Mouse (Mus musculus): ENCODE measurements at regions not wholly inside any gene's neighbourhood (a gene's known extent, or its start where the extent isn't known, plus 50 kb on each side); places are given as distances from the start of the nearest gene placed in this dataset.

DNA sequence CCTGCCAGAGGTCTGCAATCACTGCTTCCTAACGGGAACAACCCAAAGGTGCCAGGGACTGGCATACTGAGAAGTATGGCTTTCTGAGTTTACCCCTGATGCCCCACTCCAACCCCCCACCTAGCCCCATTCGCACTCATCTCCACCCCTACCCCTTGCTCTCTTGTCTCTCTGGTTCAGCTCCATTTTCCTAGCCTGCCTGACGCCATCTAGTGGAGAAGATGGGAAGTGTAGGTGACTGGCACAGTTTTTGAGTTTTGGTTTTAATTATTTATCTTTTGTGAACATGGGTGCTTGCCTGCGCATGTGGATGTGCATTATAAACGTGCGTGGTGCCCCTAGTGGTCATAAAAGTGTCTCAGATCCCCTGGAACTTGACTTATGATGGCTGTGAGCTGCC lies 352.3 kb upstream of the Hs6st1 start:
- no peak for DNase-seq (ENCODE audit: low spot score in 2 of 2)

DNA sequence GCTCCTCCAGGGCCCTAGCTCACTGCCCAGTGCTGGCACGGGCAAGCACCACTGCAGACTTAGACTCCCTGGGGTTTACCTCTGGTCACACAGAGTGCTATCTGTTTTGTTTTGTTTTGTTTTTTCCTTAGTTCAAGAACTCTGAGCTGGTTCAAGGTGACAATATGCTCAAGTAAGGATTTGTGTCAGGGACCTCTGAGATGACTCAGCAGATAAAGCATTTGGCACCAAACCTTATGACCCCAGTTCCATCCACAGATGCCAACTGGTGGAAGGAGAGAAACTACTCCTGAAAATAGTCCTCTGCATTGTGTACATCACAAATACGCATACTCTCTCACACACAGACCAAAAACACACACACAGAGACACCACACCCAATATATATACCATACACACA lies 351.0 kb upstream of the Hs6st1 start:
- no peak for DNase-seq (ENCODE audit: low spot score in 2 of 2)

DNA sequence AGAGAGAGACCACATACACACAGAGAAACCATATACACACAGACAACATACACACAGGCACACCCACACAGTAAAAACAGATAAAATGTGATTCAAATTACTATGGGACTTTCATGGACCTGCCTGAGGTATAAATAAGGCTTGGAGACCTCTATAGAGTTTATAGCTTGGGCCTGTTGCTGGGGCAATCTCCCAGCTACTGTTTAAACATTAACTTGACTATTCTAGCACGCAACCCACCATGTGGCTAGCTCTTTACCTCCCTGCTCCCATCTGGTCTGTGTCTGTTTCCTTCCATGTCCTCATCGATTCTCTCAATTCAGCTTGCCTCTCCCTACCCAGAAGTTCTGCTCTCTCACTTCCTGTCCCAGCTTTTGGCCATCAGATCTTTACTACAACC lies 350.5 kb upstream of the Hs6st1 start:
- no peak for DNase-seq (ENCODE audit: low spot score in 2 of 2)

DNA sequence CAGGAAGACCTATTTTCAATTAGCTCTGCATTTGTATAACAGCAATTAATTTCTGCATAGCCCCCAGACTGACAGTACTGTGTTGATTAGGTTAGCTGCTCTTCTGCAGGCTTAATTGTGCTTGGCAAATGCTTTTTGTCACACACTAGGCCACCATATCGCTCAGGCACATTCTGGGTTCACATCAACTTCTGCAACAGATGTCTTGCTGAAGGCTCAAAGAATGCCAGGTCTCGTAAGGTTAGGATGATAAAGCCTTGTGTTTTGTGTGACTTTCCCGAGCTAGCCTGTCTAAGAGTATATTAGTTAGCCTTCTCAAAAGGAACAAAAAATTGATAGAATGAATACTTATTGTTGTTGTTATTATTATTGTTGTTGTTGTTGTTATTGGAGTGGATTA lies 348.1 kb upstream of the Hs6st1 start:
- DNase-seq (ENCODE audit: low spot score in 2 of 2) = no peak

DNA sequence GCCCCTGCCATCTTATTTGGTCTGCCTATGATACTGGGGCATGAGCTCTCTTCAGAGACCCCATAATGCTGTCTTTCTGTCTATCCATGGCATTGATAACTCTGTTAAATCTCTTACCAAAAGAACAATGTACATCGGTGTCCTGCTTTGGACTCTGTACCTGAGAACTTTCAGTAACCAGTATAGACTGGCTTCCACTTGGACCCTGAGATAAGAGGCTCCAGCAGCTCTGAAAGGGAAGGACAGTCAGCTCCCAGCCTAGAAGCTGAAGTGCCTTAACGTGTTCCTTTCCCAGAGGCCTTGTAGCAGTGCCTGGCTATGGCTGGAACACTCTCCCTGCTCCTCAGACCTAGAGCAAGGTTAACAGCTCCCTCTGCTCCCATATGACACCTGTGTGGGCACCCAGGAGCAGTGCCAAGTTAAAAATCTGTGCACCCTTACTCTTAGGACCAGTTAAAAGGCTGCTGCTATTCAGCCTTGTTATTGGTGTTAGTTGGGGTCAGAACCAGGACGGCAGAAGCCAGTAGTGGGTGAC lies 343.8 kb upstream of the Hs6st1 start:
- no peak for DNase-seq (ENCODE audit: low spot score in 2 of 2)

DNA sequence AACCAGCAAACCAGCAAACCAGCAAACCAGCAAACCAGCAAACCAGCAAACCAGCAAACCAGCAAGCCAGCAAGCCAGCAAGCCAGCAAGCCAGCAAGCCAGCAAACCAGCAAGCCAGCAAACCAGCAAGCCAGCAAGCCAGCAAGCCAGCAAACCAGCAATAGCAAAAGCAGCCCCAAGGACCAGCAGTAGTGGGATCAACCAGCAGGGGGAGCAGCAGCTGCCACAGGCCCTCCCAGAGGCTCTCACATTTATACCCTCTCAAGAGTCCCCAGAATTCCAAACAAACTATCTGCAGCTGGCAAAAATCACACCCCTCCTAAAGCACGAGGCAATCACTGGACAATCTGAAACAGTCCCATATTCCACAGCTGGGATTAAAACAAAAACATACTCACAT lies 341.6 kb upstream of the Hs6st1 start:
- DNase-seq (ENCODE audit: low spot score in 2 of 2) = peak; percentile 22 to 66

DNA sequence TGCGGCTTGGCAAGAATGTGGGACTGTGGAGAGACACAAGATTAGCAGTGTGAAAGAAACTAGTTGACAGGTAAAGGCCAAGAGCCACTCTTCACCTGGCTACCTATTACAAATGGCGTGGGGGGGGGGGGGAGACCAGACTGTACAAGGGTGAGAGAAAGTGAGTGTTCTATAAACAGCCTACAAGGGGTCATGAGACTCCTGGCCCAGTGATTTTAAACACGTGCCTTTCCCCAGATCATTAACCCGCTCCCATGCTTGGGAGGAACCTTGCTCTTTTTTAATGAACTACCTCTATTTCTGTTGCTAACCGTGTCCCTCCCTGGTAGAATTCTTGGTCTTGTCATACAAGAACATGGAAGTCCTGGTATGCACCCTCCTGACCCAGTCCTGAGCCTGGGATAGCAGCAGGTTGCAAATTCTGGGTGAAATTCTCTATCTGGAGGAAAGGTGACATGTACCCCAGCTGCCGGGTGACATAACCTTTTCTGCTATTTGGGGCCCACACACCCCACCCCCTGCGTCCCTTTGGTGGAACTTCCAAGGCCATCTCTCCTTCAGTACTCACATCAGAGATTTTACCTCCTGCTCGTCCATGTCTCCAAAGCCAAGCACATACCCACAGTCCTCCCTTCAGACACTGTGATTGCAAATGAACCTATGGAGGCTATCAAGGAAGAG lies 340.8 kb upstream of the Hs6st1 start:
- DNase-seq (ENCODE audit: low spot score in 2 of 2) = no peak

DNA sequence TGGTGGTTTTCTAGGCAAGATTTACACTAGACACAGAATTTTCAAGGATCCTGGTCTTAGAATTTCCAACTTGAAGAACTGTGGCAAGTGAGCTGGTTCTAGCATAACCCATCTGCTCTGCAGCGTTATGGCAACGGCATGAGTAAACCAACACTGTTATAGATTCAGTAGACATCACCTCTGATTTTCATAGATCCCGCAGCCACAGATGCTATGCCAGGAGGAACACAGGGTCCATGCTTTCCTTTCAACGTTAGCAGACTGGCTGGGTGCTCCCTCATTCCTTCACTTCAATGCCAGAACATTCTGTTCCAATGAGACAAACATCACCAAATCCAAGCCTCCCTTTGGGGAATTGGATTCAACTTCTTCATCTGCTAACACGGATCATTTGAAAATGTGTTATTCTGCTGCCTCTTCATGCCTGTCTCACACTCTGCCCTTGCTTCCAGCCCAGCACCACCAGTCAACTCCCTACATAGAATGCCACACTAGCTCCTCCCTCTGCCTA lies 338.4 kb upstream of the Hs6st1 start:
- no peak for DNase-seq (ENCODE audit: low spot score in 2 of 2)

DNA sequence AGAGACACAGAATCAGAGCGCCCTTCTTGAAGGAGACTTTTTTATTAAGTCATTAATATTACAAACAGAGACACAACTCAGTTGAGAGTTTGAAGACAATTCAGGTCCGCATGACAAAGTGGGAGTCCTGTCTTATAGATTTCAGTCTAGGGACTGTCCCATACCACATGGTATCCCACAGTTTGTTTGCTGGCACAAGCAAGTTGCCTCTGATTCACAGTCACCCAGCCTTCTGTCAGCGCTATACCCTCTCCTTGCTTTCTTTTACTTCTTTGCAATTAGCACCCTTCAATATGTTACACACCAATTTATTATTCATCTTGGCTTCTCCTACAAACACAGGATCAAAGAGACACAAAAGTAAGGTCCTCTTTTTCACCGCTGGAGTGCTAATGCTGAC lies 337.9 kb upstream of the Hs6st1 start:
- DNase-seq (ENCODE audit: low spot score in 2 of 2) = no peak

DNA sequence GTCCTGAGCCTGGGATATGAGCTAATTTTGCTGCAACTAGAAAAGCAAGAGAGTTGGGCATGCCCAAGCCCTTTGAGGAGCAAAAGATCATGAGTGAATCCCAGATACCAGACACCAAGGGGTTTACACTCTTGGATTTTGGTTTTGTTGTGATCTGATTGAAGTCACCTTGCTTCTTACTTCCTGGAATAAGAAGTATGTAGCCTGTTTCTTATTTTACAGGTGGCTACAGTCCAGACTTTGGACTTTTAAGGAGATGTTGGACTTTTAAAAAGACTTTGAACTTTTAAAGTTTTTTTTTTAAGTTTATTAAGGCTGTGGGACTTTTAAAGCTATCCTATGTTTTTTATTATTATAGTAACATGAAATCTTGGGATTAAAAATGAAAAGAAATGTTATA lies 332.0 kb upstream of the Hs6st1 start:
- DNase-seq (ENCODE audit: low spot score in 2 of 2) = no peak

DNA sequence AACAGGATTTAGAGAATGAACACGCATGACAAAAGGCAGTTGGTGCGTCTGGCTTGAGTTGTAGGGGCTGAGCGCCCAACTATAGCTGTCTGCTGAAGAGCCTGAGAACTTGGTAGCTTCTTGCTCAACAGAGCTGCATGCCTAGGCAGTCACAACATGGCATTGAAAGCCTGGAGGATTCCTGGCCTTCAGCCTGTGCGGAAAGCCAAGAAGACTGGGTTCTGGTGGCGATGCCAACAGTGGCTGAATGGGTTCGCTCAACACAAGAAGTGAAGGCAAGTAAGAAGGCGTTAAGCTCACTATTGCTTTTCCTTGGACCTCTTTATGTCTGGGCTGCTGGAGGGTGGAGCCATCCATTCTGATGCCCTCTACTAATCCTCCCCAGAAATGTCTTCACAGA lies 318.6 kb upstream of the Hs6st1 start:
- DNase-seq (ENCODE audit: low spot score in 2 of 2) = peak in 1 of 2 experiments; percentile 14

DNA sequence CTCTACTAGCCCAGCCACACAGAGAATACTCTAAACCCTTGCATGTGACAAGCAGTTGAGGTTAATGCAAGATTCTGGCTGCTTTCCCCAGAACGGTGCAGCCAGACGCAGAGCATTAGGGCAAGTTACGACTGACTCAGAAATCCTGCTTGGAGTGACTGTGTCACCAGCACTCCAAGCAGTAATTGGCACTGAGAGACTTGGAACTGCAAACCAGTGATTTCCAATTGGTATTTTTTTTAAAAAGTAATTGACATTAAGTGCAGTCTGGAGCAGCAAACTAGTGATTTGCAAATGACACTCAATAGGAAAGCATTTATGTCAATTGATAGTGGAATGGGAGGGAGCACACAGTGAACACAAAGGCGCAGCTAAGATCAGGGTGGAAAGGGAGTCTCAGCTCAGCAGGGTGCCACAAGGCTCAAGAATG lies 318.1 kb upstream of the Hs6st1 start:
- DNase-seq (ENCODE audit: low spot score in 2 of 2) = no peak

DNA sequence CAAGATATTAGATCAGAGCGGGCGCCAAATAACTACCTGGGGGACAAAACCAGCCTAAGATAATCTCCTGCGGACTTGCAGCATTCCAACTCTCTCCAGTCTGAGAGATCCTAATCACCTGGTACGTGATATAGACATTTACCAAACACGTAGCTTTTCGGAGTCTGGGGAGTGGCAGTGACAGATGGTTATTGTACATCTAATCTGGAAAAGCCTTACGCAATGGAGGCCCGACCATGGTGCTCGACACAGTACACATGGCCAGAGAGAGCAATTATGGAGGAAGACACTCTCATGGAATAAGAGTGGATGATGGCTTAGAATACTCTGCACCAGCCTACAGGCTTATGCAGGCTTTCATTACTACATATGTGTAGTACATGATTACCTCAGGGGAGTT lies 315.6 kb upstream of the Hs6st1 start:
- no peak for DNase-seq (ENCODE audit: low spot score in 2 of 2)

DNA sequence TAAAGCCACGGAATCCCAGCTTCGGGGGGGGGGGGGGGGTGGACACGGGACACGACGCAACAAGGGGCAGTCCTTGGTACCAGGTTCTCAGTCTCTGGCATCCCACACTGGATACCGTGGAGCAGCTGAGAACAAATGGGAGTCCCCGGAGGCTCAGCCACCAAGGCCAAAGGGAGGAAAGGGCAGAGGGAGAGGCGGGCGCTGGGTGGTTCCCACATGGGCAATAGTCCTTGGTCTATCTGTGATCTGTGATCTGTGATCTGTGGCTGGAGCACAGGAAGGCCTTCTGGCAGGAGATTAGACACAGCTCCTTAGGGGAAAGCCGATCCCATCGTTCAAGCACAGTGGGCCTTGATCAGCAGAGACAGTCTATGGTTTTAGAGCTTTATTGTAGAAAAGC lies 314.0 kb upstream of the Hs6st1 start:
- no peak for DNase-seq (ENCODE audit: low spot score in 2 of 2)

DNA sequence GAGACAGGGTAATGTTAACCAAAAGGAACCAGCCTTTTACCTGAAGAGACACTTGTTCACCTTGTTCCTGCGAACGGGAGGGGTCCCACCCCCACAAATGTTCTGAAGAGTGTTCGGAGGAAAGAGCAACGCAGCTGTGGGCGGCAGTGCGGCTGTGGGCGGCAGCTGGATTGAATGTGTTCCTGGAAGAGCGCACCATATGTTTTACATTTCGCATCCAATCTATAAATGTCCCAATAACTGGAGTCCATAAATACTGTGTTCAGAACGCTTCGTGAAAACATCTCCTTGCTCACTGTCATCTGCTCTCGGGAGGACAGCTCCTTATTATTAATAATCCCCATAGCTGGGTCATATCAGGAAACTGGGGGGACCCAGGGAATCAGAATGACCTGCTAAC lies 309.2 kb upstream of the Hs6st1 start:
- DNase-seq (ENCODE audit: low spot score in 2 of 2) = peak; percentile 56 to 74

DNA sequence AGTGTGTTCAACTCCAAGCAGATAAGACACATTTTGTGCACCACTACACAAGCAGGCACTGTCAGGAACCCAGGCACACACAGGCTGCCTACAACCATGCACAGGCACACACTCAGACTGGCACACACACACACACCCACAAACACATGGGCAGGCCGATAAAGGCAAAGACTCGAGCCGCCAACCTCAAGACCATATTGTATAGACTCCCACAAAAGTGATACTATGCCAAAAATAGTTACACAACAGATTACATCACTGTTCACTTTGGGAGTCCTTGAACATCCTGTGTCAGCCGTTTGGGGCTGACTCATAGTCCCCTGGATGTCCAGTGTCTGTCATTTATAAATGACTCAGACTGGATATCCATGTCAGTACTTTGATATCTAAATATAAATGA lies 308.6 kb upstream of the Hs6st1 start:
- DNase-seq (ENCODE audit: low spot score in 2 of 2) = peak in 1 of 2 experiments; percentile 13

DNA sequence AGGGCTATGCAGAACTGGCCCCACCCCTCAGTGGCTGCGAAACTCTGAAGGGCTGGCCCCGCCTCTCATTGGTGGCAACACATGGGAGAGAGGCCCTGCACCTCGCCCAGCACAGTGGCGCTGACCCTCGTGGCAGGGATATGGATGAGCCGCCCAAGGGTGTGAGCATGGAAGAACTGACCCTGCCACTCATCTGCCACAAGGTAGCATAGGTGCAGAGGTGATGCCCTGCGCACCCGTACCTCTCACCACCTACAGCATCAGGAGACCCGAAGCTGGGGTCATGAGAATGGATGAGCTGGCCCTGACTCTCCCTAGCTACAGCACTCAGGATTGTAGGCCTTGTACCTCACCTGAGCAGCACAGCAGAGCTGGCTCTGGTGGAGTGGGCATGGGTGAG lies 305.1 kb upstream of the Hs6st1 start:
- no peak for DNase-seq (ENCODE audit: low spot score in 2 of 2)

DNA sequence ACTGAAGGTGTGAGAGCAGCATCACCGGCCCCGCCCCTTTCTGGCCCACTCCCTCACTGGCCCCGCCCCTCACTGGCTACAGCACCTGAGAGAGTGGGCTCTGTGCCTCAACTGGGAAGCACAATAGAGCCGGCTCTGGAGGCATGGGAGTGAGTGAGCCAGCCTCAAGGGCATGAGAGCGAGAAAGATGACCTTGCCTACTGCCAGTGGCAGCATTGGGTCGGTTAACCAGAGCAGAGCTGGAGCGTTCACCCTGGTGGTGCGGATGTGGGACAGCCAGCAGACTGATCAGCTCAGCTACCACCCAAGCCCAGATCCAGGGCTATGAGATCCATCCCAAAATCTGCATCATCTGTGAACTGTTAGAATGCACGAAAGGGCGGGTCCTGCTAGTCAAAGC lies 304.7 kb upstream of the Hs6st1 start:
- DNase-seq (ENCODE audit: low spot score in 2 of 2) = no peak

DNA sequence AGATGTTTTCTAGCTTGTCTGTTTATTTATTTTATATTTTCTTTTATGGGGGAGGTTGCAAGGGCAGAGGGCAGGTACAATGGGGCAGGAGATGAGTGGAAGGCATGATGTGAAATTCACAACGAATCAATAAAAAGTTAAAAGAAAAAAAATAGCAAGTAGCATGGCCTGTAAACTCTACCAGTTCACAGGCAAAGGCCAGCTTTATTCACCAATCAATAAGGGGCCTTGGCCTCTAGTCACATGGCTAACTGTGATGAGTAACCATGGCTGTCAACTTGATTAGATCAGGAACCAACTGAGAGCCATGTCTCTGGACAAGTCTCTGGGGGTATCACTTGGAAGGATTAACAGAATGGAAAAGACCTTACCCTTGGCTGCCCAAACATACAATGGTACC lies 304.1 kb upstream of the Hs6st1 start:
- no peak for DNase-seq (ENCODE audit: low spot score in 2 of 2)

DNA sequence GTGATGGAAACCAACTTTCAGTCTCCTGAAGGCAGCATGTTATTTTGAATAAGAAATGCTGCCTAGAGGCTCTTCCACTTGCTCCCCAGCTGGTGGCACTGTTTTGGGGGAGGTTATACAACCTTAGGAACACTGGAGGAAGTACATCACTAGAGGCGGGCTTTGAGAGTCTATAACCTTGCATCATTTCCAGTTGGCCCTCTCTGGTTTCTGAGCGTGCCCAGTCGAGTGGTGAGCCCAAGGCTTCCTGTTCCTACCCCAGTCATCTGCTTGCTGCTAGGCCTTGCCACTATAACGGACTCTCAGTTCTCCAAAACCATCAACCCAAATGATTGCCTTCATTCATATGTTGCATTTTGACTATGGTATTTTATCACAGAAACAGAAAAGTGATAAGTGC lies 302.5 kb upstream of the Hs6st1 start:
- DNase-seq (ENCODE audit: low spot score in 2 of 2) = no peak

DNA sequence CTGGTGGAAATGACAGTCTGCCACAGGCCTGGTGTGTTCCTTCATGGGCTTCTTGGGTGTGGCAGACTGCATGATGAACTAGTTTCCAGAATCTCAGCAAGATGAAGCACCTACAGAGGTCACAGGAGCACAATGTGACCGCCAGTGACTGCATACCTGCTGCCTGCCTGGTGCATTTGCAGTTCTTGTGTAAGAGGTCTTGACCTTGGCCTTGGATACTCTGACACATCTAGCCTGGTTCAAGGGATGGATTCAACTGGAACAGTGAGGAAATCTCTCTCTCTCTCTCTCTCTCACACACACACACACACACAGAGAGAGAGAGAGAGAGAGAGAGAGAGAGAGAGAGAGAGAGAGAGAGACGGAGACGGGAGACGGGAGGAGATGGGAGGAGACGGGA lies 301.9 kb upstream of the Hs6st1 start:
- DNase-seq (ENCODE audit: low spot score in 2 of 2) = no peak

DNA sequence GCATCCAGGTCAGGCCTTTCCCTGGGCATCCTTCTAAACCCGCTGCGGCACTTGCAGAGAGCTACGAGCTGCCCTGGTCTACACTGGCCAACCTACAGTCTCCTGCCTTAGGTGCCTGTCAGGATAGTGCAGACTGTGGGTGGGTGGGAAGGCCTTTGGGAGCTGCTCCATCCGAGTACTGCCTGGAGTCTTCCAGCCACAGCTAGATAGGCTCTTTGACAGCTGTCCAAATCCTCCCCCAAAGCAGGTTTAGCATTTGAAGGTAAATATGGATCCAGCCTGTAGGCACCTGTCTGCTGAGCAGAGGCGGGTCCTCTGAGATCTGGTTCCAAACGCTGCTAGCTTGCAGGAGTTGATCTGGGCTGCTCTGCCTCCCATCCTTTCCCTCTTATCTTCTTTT lies 295.6 kb upstream of the Hs6st1 start:
- DNase-seq (ENCODE audit: low spot score in 2 of 2) = no peak

DNA sequence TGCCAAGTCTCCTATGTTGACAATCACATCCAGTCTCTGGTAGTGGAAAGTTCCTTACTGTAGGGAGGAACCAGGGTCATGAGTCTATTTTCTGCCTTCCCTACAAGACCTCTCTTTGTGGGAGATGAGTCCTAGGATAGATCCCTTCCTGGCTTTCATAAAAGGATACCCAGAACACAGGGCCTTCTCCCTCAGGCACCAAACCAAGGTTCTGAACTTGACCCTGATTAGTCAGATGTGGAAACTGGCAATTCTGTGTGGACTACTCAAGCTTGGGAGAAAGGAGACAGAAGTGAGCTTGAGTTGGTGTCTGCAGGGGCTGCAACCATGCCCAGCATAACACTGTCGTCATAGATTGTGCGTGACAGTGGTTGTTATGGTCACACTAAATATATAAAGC lies 293.6 kb upstream of the Hs6st1 start:
- no peak for DNase-seq (ENCODE audit: low spot score in 2 of 2)

DNA sequence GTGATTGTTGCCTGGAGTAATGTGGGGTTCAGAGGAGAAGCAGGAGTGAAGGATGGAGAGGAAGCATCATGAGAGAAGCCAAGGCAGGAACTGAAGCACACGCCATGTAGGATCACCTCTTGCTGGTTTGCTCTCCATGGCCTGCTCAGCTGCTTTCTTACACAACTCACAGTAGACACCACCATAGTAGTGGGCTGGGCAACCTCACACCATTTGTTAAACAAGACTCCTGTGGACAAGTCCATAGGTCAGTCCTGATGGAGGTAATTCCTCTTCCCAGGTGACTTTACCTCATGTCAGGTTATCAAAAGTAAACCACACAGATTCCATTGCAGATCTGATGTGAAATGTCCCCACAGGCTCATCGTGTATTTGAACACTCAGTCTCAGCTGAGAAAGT lies 285.5 kb upstream of the Hs6st1 start:
- DNase-seq (ENCODE audit: low spot score in 2 of 2) = no peak

All from frontal cortex, postnatal 14 days (tissue).